Mouse (Mus musculus) midbrain, embryonic 11.5 days (tissue): ENCODE measurements around the gene Ap3m1. TPM values are rescaled to one million over a fixed set of nuclear protein-coding genes. Genes with fewer than 3 reads are reported as not detected.

Experiments used
- polyA plus RNA-seq: library from polyadenylated mRNA; unstranded; fragments of >200 nt; fragmentation: Nextera tagmentation; extraction: Ambion mirVana; gene quantifications from 2 replicates; pipeline ENCODE4 v1.2.1, GENCODE M21; 2014

Gene Ap3m1
- polyA plus RNA-seq, 1 experiment from 2014 or later: 143 TPM

Other genes with a start within 250 kb of the Ap3m1 start
- 0.22 and 0.40 TPM in 2 replicates for gene Plau, start 215.8 kb downstream of the Ap3m1 start, polyA plus RNA-seq
- gene Vcl, start 123.1 kb downstream of the Ap3m1 start, polyA plus RNA-seq: 27.0 and 29.4 TPM in 2 replicates
- 112 and 120 TPM in 2 replicates for gene Adk, start 66 bp upstream of the Ap3m1 start, polyA plus RNA-seq